Mouse (Mus musculus) myocyte (in vitro differentiated cells): ENCODE results near the gene Otc. TPM values are rescaled to one million over a fixed set of nuclear protein-coding genes. Genes with fewer than 3 reads are reported as not detected.

Source experiments
- H3K27me3 ChIP-seq: one replicate; pipeline ENCODE4 v1.6.1; 2011; ENCODE audit not compliant: control insufficient read depth, insufficient read depth, insufficient read length
- H3K36me3 ChIP-seq: one replicate; pipeline ENCODE4 v1.6.1; 2011; ENCODE audit not compliant: control insufficient read depth, insufficient read depth
- H3K4me2 ChIP-seq: one replicate; pipeline ENCODE4 v1.6.1; 2011; ENCODE audit warnings: low read depth, control low read depth
- H3K4me3 ChIP-seq: one replicate; pipeline ENCODE4 v1.5.1; 2011; ENCODE audit warnings: mild to moderate bottlenecking, control low read depth, moderate library complexity
- H3K79me2 ChIP-seq: one replicate; pipeline ENCODE4 v1.6.1; 2011; ENCODE audit not compliant: control insufficient read depth, insufficient read depth
- H3ac ChIP-seq: one replicate; pipeline ENCODE4 v1.6.1; 2011; ENCODE audit not compliant: control insufficient read depth, insufficient read length
- CEBPB ChIP-seq: IDR thresholded peaks from 2 replicates; pipeline ENCODE4 v1.6.1; 2011; ENCODE audit warnings: mild to moderate bottlenecking, moderate library complexity; ENCODE audit not compliant: poor library complexity, insufficient read depth, severe bottlenecking
- E2F4 ChIP-seq: IDR thresholded peaks from one replicate; pipeline ENCODE4 v1.6.1; 2011; ENCODE audit warnings: mild to moderate bottlenecking, control low read depth, moderate library complexity; ENCODE audit not compliant: insufficient read depth
- MAX ChIP-seq: IDR thresholded peaks from one replicate; pipeline ENCODE4 v1.6.1; 2011; ENCODE audit warnings: low read depth, mild to moderate bottlenecking, control low read depth
- MYOD1 ChIP-seq, 3 experiments: IDR thresholded peaks; one replicate each; pipeline ENCODE4 v1.6.1; 2011; ENCODE audit warnings: control low read depth in 2 of 3, low read depth in 2 of 3, mild to moderate bottlenecking in 2 of 3, moderate library complexity in 1 of 3; ENCODE audit not compliant: insufficient read length in 2 of 3, control insufficient read depth in 1 of 3
- MYOG ChIP-seq, 3 experiments: IDR thresholded peaks; one replicate each; pipeline ENCODE4 v1.6.1; 2011; ENCODE audit warnings: control low read depth in 2 of 3, low read depth in 2 of 3, mild to moderate bottlenecking in 2 of 3; ENCODE audit not compliant: insufficient read length in 2 of 3, control insufficient read depth in 1 of 3, insufficient read depth in 1 of 3
- POLR2A ChIP-seq: IDR thresholded peaks from one replicate; pipeline ENCODE4 v1.6.1; 2011; ENCODE audit warnings: low read depth, mild to moderate bottlenecking, control low read depth, moderate library complexity; ENCODE audit not compliant: insufficient read length
- POLR2AphosphoS2 ChIP-seq: IDR thresholded peaks from one replicate; pipeline ENCODE4 v1.6.1; 2011; ENCODE audit warnings: low read depth, control low read depth; ENCODE audit not compliant: insufficient read length
- REST ChIP-seq: IDR thresholded peaks from one replicate; pipeline ENCODE4 v1.6.1; 2011; ENCODE audit warnings: mild to moderate bottlenecking, control low read depth, moderate library complexity; ENCODE audit not compliant: insufficient read depth, insufficient read length
- SRF ChIP-seq: IDR thresholded peaks from one replicate; pipeline ENCODE4 v1.6.1; 2011; ENCODE audit warnings: low read depth; ENCODE audit not compliant: control insufficient read depth, insufficient read length
- TCF12 ChIP-seq: IDR thresholded peaks from one replicate; pipeline ENCODE4 v1.6.1; 2011; ENCODE audit warnings: mild to moderate bottlenecking, control low read depth; ENCODE audit not compliant: poor library complexity, insufficient read depth, severe bottlenecking
- TCF3 ChIP-seq: IDR thresholded peaks from one replicate; pipeline ENCODE4 v1.6.1; 2011; ENCODE audit warnings: low read depth, control low read depth; ENCODE audit not compliant: insufficient read length
- USF1 ChIP-seq: IDR thresholded peaks from one replicate; pipeline ENCODE4 v1.6.1; 2011; ENCODE audit warnings: low read depth, mild to moderate bottlenecking, control low read depth, moderate library complexity
- polyA plus RNA-seq: library from polyadenylated mRNA; unstranded; fragments of >200 nt; fragmentation: generic; extraction: Trizol; gene quantifications from one replicate; pipeline ENCODE4 v1.2.1, GENCODE M21; 2012; ENCODE audit warnings: missing spikeins

Gene Otc
- polyA plus RNA-seq, 1 experiment = not detected

DNA sequence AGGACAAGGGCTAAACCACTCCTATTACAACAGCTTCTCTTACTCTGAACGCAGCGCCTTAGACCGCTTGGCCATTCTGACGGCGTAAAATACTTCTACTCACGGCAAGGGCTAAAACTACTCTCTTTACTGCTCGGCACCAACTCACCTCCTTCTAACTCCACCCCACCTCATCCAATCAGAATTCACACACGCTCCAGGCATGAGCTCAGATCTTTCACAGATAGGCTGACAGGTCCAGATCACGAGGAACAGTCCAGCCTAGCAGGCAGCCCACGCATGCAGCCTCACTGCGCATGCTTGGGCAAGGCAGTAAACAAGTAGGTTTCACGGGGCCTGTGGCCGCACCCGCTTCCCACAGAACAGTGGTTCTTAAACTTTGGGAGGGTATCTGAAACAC lies 45.2 kb downstream of the Otc start:
- H3K27me3 ChIP-seq = no peaks in the 10 kb centered on the region
- TF ChIP-seq MYOG (IDR thresholded peaks at IDR 0.05; ENCODE audit: control insufficient read depth in 1 of 3, insufficient read depth in 1 of 3, insufficient read length in 2 of 3, low read depth in 2 of 3) (no peak), CEBPB (no peak), SRF (no peak), TCF3 (no peak), USF1 (no peak), REST (no peak), MAX (no peak), POLR2AphosphoS2 (no peak), POLR2A (no peak), E2F4 (no peak), MYOD1 (IDR thresholded peaks at IDR 0.05; ENCODE audit: control insufficient read depth in 1 of 3, insufficient read length in 2 of 3, low read depth in 2 of 3) (no peak), TCF12 (no peak)
- no peak overlapping the region for H3ac ChIP-seq
- no peak overlapping the region for H3K4me2 ChIP-seq
- H3K4me3 ChIP-seq = no peak overlapping the region
- no peaks in the 10 kb centered on the region for H3K36me3 ChIP-seq
- H3K79me2 ChIP-seq = no peaks in the 10 kb centered on the region

DNA sequence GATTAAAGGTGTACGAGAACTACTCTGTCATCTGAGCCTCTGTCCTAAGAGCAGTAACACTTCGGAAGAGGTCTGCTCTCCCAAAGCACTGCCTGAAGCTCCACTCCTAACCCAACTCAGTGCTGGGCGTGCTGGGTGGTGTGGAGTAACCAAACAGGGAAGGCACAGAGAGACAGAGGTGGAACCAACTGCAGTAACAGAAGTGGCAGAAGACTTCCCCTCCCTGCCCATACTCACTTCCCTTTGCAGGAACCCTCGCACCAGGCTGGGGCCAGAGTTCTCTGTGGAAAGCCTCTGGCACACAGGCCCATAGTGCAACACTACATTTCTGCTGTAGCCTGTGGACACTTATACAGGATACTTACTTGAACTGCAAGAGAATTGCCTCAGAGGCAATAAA lies 66.1 kb downstream of the Otc start:
- H3K4me2 ChIP-seq = no peak overlapping the region
- H3K79me2 ChIP-seq = no peaks in the 10 kb centered on the region
- no peaks in the 10 kb centered on the region for H3K36me3 ChIP-seq
- H3K27me3 ChIP-seq = no peaks in the 10 kb centered on the region
- H3K4me3 ChIP-seq = no peak overlapping the region
- TF ChIP-seq POLR2AphosphoS2 (no peak), CEBPB (no peak), MYOG (IDR thresholded peaks at IDR 0.05; ENCODE audit: control insufficient read depth in 1 of 3, insufficient read depth in 1 of 3, insufficient read length in 2 of 3, low read depth in 2 of 3) (no peak), MAX (no peak), SRF (no peak), MYOD1 (IDR thresholded peaks at IDR 0.05; ENCODE audit: control insufficient read depth in 1 of 3, insufficient read length in 2 of 3, low read depth in 2 of 3) (no peak), REST (no peak), E2F4 (no peak), POLR2A (no peak), TCF3 (no peak), USF1 (no peak), TCF12 (no peak)
- no peak overlapping the region for H3ac ChIP-seq

- Histone ChIP-seq H3K36me3 (no peaks in the 10 kb centered on the region), H3K4me2 (no peak overlapping the region), H3K4me3 (no peak overlapping the region), H3K79me2 (no peaks in the 10 kb centered on the region), H3ac (no peak overlapping the region), H3K27me3 (no peaks in the 10 kb centered on the region)
- TF ChIP-seq TCF12 = no peak
- no peak for TF ChIP-seq E2F4
- TF ChIP-seq POLR2AphosphoS2 = no peak
- TF ChIP-seq REST = no peak
- no peak for TF ChIP-seq CEBPB
- TF ChIP-seq SRF = no peak
- no peak for TF ChIP-seq USF1
- no peak for TF ChIP-seq TCF3
- no peak for TF ChIP-seq MYOD1 (IDR thresholded peaks at IDR 0.05; ENCODE audit: control insufficient read depth in 1 of 3, insufficient read length in 2 of 3, low read depth in 2 of 3)
- no peak for TF ChIP-seq MYOG (IDR thresholded peaks at IDR 0.05; ENCODE audit: control insufficient read depth in 1 of 3, insufficient read depth in 1 of 3, insufficient read length in 2 of 3, low read depth in 2 of 3)
- no peak for TF ChIP-seq POLR2A
These were observed 78.1 kb downstream of the Otc start for GRCm38 (mm10) chrX:10330246-10330645.

GRCm38 (mm10) chrX:10331749-10332148 lies 79.6 kb downstream of the Otc start:
- Histone ChIP-seq H3K4me3 (no peak overlapping the region), H3K4me2 (no peak overlapping the region)

More at GRCm38 (mm10) chrX:10331749-10332148, 79.6 kb downstream of the Otc start:
- Histone ChIP-seq H3K36me3 (no peaks in the 10 kb centered on the region), H3K27me3 (no peaks in the 10 kb centered on the region), H3K79me2 (no peaks in the 10 kb centered on the region), H3ac (no peak overlapping the region)
- TF ChIP-seq TCF3 (no peak), REST (no peak), POLR2AphosphoS2 (no peak), E2F4 (no peak), POLR2A (no peak), SRF (no peak), CEBPB (no peak), MAX (no peak), MYOD1 (IDR thresholded peaks at IDR 0.05; ENCODE audit: control insufficient read depth in 1 of 3, insufficient read length in 2 of 3, low read depth in 2 of 3) (no peak)
